Mouse (Mus musculus): ENCODE results near the gene Gm20388.
"Not testable (repeated sequence)": the region's sequence is repeated elsewhere in the genome, so short reads cannot be mapped to it uniquely, and the experiment has no call there.

The Gm20388 gene

GRCm38 (mm10) chr8:123138741-123139140 lies 3228.1 kb downstream of the Gm20388 start:
- DNase-seq (ENCODE audit: low spot score) = no peak

GRCm38 (mm10) chr8:123141741-123142462 lies 3231.3 kb downstream of the Gm20388 start:
- DNase-seq (ENCODE audit: low spot score) = peak; percentile 36

GRCm38 (mm10) chr8:123145279-123145678 lies 3234.6 kb downstream of the Gm20388 start:
- peak; percentile 53 for DNase-seq (ENCODE audit: low spot score)

GRCm38 (mm10) chr8:123146390-123146789 lies 3235.7 kb downstream of the Gm20388 start:
- peak; percentile 19 for DNase-seq (ENCODE audit: low spot score)

- DNase-seq (ENCODE audit: low spot score) = no peak
These were observed 3240.1 kb downstream of the Gm20388 start for GRCm38 (mm10) chr8:123150737-123151171.

GRCm38 (mm10) chr8:123155177-123155576 lies 3244.5 kb downstream of the Gm20388 start:
- DNase-seq (ENCODE audit: low spot score) = no peak

GRCm38 (mm10) chr8:123156070-123156773 lies 3245.6 kb downstream of the Gm20388 start:
- no peak for DNase-seq (ENCODE audit: low spot score)

GRCm38 (mm10) chr8:123157888-123158465 lies 3247.3 kb downstream of the Gm20388 start, which contains the start of gene Sult5a1:
Gene Sult5a1 (minus strand): TSS chr8:123158315.
- peak; percentile 21 for DNase-seq (ENCODE audit: low spot score)

GRCm38 (mm10) chr8:123181391-123181790 lies 3270.8 kb downstream of the Gm20388 start:
- peak; percentile 30 for DNase-seq (ENCODE audit: low spot score)

GRCm38 (mm10) chr8:123185566-123186409 lies 3275.1 kb downstream of the Gm20388 start, which contains the start of gene Dpep1:
Gene Dpep1 (plus strand): TSS chr8:123186242.
- peak; percentile 31 for DNase-seq (ENCODE audit: low spot score)

GRCm38 (mm10) chr8:123188006-123188405 lies 3277.4 kb downstream of the Gm20388 start:
- no peak for DNase-seq (ENCODE audit: low spot score)

GRCm38 (mm10) chr8:123188841-123189240 lies 3278.2 kb downstream of the Gm20388 start:
- DNase-seq (ENCODE audit: low spot score) = no peak

GRCm38 (mm10) chr8:123190678-123191077 lies 3280.0 kb downstream of the Gm20388 start:
- peak; percentile 81 for DNase-seq (ENCODE audit: low spot score)

- DNase-seq (ENCODE audit: low spot score) = no peak
These were observed 3281.3 kb downstream of the Gm20388 start for GRCm38 (mm10) chr8:123191908-123192307.

- DNase-seq (ENCODE audit: low spot score) = no peak
These were observed 3283.1 kb downstream of the Gm20388 start for GRCm38 (mm10) chr8:123193771-123194170.

- DNase-seq (ENCODE audit: low spot score) = not testable (repeated sequence)
These were observed 3286.4 kb downstream of the Gm20388 start for GRCm38 (mm10) chr8:123197016-123197415.

- DNase-seq (ENCODE audit: low spot score) = no peak
These were observed 3289.2 kb downstream of the Gm20388 start for GRCm38 (mm10) chr8:123199864-123200263.

- DNase-seq (ENCODE audit: low spot score) = peak; percentile 46
These were observed 3291.6 kb downstream of the Gm20388 start for GRCm38 (mm10) chr8:123202288-123202687.

GRCm38 (mm10) chr8:123203571-123203970 lies 3292.9 kb downstream of the Gm20388 start:
- no peak for DNase-seq (ENCODE audit: low spot score)

GRCm38 (mm10) chr8:123211876-123212275 lies 3301.2 kb downstream of the Gm20388 start:
- no peak for DNase-seq (ENCODE audit: low spot score)

GRCm38 (mm10) chr8:123212321-123213117 lies 3301.9 kb downstream of the Gm20388 start, which contains the start of the genes Chmp1a and Spata33:
Gene Chmp1a (minus strand): TSS chr8:123212763.
Gene Spata33 (plus strand): TSS chr8:123212832.
- DNase-seq (ENCODE audit: low spot score) = peak; percentile 93
